Mouse (Mus musculus) MEL (cell line): ENCODE data around the gene Lmx1b. TPM values are rescaled to one million over a fixed set of nuclear protein-coding genes. Genes with fewer than 3 reads are reported as not detected.

ENCODE experiments used
- DNase-seq: peaks from one replicate; pipeline ENCODE4 v3.0.0; 2011; ENCODE audit warnings: low read depth, low spot score
- H3K27ac ChIP-seq: 2 replicates; pipeline ENCODE4 v1.5.1; 2012; ENCODE audit warnings: low read depth, mild to moderate bottlenecking, control low read depth, low read length, moderate library complexity; ENCODE audit not compliant: control insufficient read depth
- H3K27me3 ChIP-seq, 2 experiments: fragments of 150-350 bp in 1 of 2; sonication (generic) in 1 of 2; 2 replicates each; pipeline ENCODE4 v1.6.1; 2012; ENCODE audit warnings: low read length in 2 of 2, mild to moderate bottlenecking in 2 of 2, improper control_type of control experiment in 1 of 2, moderate library complexity in 1 of 2; ENCODE audit not compliant: insufficient read depth in 2 of 2, control insufficient read depth in 1 of 2
- H3K36me3 ChIP-seq, 2 experiments: 2 replicates each; pipeline ENCODE4 v1.6.1; 2012 to 2014; ENCODE audit warnings: low read length in 2 of 2, improper control_type of control experiment in 1 of 2, inconsistent platforms in 1 of 2, mild to moderate bottlenecking in 1 of 2; ENCODE audit not compliant: insufficient read depth in 2 of 2, control insufficient read depth in 1 of 2
- H3K4me1 ChIP-seq, 2 experiments: fragments of 150-350 bp in 1 of 2; sonication (generic) in 1 of 2; 2 replicates each; pipeline ENCODE4 v1.6.1; 2012; ENCODE audit warnings: low read length in 2 of 2, improper control_type of control experiment in 1 of 2, mild to moderate bottlenecking in 1 of 2; ENCODE audit not compliant: insufficient read depth in 2 of 2, control insufficient read depth in 1 of 2
- H3K4me3 ChIP-seq, 2 experiments: fragments of 150-350 bp in 1 of 2; sonication (generic) in 1 of 2; 2 replicates each; pipeline ENCODE4 v1.5.1; 2012; ENCODE audit warnings: low read depth in 2 of 2, low read length in 2 of 2, mild to moderate bottlenecking in 2 of 2, moderate library complexity in 2 of 2, control low read depth in 1 of 2, improper control_type of control experiment in 1 of 2; ENCODE audit not compliant: control insufficient read depth in 1 of 2, insufficient read depth in 1 of 2
- H3K79me2 ChIP-seq: 2 replicates; pipeline ENCODE4 v1.6.1; 2012; ENCODE audit warnings: mild to moderate bottlenecking, low read length, moderate library complexity; ENCODE audit not compliant: control insufficient read depth, poor library complexity, insufficient read depth
- H3K9ac ChIP-seq: 2 replicates; pipeline ENCODE4 v1.6.1; 2012; ENCODE audit warnings: low read depth, mild to moderate bottlenecking, control low read depth, low read length, moderate library complexity; ENCODE audit not compliant: control insufficient read depth, poor library complexity, severe bottlenecking
- H3K9me3 ChIP-seq: fragments of 150-350 bp; sonication (generic); replicated peaks from 2 replicates; pipeline ENCODE4 v1.6.1; 2012; ENCODE audit warnings: mild to moderate bottlenecking, low read length, improper control_type of control experiment, moderate library complexity; ENCODE audit not compliant: insufficient read depth
- BHLHE40 ChIP-seq: IDR thresholded peaks from 2 replicates; pipeline ENCODE4 v1.6.1; 2012; ENCODE audit warnings: low read depth, mild to moderate bottlenecking, inconsistent platforms, low read length, improper control_type of control experiment, borderline replicate concordance
- CHD1 ChIP-seq: IDR thresholded peaks from 2 replicates; pipeline ENCODE4 v1.6.1; 2012; ENCODE audit warnings: low read depth, mild to moderate bottlenecking, inconsistent platforms, low read length, improper control_type of control experiment
- CHD2 ChIP-seq: IDR thresholded peaks from 2 replicates; pipeline ENCODE4 v1.6.1; 2011; ENCODE audit warnings: low read length, improper control_type of control experiment
- CTCF ChIP-seq, 3 experiments: IDR thresholded peaks in 2 of 3; conservative IDR thresholded peaks in 1 of 3; 2 replicates each; pipeline ENCODE4 v1.5.1; 2011 to 2012; ENCODE audit warnings: low read length in 3 of 3, low read depth in 2 of 3, mild to moderate bottlenecking in 2 of 3, improper control_type of control experiment in 1 of 3, inconsistent platforms in 1 of 3, mixed read lengths in 1 of 3, moderate library complexity in 1 of 3; ENCODE audit not compliant: control insufficient read depth in 1 of 3, insufficient read depth in 1 of 3, poor library complexity in 1 of 3, severe bottlenecking in 1 of 3
- ELF1 ChIP-seq: IDR thresholded peaks from 2 replicates; pipeline ENCODE4 v1.6.1; 2014; ENCODE audit warnings: low read depth, mild to moderate bottlenecking, inconsistent platforms, low read length, improper control_type of control experiment, moderate library complexity
- EP300 ChIP-seq, 2 experiments: IDR thresholded peaks; 2 replicates each; pipeline ENCODE4 v1.6.1; 2011; ENCODE audit warnings: improper control_type of control experiment in 2 of 2, low read length in 2 of 2, low read depth in 1 of 2, mild to moderate bottlenecking in 1 of 2
- GABPA ChIP-seq: IDR thresholded peaks from 2 replicates; pipeline ENCODE4 v1.6.1; 2012; ENCODE audit warnings: low read depth, mild to moderate bottlenecking, inconsistent platforms, low read length, improper control_type of control experiment, moderate library complexity
- GATA1 ChIP-seq: IDR thresholded peaks from 2 replicates; pipeline ENCODE4 v1.6.1; 2011; ENCODE audit warnings: low read depth, low read length, improper control_type of control experiment
- HCFC1 ChIP-seq: IDR thresholded peaks from 2 replicates; pipeline ENCODE4 v1.6.1; 2012; ENCODE audit warnings: low read depth, mild to moderate bottlenecking, inconsistent platforms, low read length, improper control_type of control experiment, moderate library complexity
- JUND ChIP-seq: IDR thresholded peaks from 2 replicates; pipeline ENCODE4 v1.6.1; 2011; ENCODE audit warnings: low read depth, mild to moderate bottlenecking, improper control_type of control experiment, low read length
- MAFK ChIP-seq: IDR thresholded peaks from 2 replicates; pipeline ENCODE4 v1.6.1; 2011; ENCODE audit warnings: low read depth, mild to moderate bottlenecking, low read length, improper control_type of control experiment, borderline replicate concordance
- MAX ChIP-seq: IDR thresholded peaks from 2 replicates; pipeline ENCODE4 v1.6.1; 2011; ENCODE audit warnings: low read length, improper control_type of control experiment
- MAZ ChIP-seq: IDR thresholded peaks from 2 replicates; pipeline ENCODE4 v1.6.1; 2012; ENCODE audit warnings: low read depth, mild to moderate bottlenecking, inconsistent platforms, low read length, improper control_type of control experiment
- MXI1 ChIP-seq: IDR thresholded peaks from 2 replicates; pipeline ENCODE4 v1.6.1; 2011; ENCODE audit warnings: mild to moderate bottlenecking, low read depth, low read length, improper control_type of control experiment
- MYC ChIP-seq: IDR thresholded peaks from 2 replicates; pipeline ENCODE4 v1.6.1; 2011; ENCODE audit warnings: low read depth, mild to moderate bottlenecking, low read length, improper control_type of control experiment, moderate library complexity
- NRF1 ChIP-seq: IDR thresholded peaks from 2 replicates; pipeline ENCODE4 v1.6.1; 2014; ENCODE audit warnings: low read depth, mild to moderate bottlenecking, inconsistent platforms, low read length, improper control_type of control experiment, moderate library complexity; ENCODE audit not compliant: poor library complexity, insufficient read depth, severe bottlenecking
- POLR2A ChIP-seq, 2 experiments: IDR thresholded peaks; 2 replicates each; pipeline ENCODE4 v1.6.1; 2011 to 2012; ENCODE audit warnings: low read length in 2 of 2, mild to moderate bottlenecking in 2 of 2, control low read depth in 1 of 2, improper control_type of control experiment in 1 of 2, low read depth in 1 of 2, moderate library complexity in 1 of 2; ENCODE audit not compliant: control insufficient read depth in 1 of 2, insufficient read depth in 1 of 2, poor library complexity in 1 of 2
- POLR2AphosphoS5 ChIP-seq: IDR thresholded peaks from 2 replicates; pipeline ENCODE4 v1.6.1; 2012; ENCODE audit warnings: low read depth, borderline replicate concordance, mild to moderate bottlenecking, inconsistent platforms, low read length, moderate library complexity, mixed read lengths
- SIN3A ChIP-seq: IDR thresholded peaks from 2 replicates; pipeline ENCODE4 v1.6.1; 2012; ENCODE audit warnings: low read length, improper control_type of control experiment, inconsistent platforms
- TAL1 ChIP-seq: IDR thresholded peaks from 2 replicates; pipeline ENCODE4 v1.6.1; 2012; ENCODE audit warnings: mild to moderate bottlenecking, inconsistent platforms, low read length, moderate library complexity, mixed read lengths
- USF1 ChIP-seq: IDR thresholded peaks from 2 replicates; pipeline ENCODE4 v1.6.1; 2014; ENCODE audit warnings: low read depth, mild to moderate bottlenecking, inconsistent platforms, low read length, improper control_type of control experiment, moderate library complexity
- ZC3H11A ChIP-seq: IDR thresholded peaks from 2 replicates; pipeline ENCODE4 v1.6.1; 2012; ENCODE audit warnings: low read depth, mild to moderate bottlenecking, inconsistent platforms, low read length, improper control_type of control experiment
- ZKSCAN1 ChIP-seq: IDR thresholded peaks from 2 replicates; pipeline ENCODE4 v1.6.1; 2012; ENCODE audit warnings: low read depth, mild to moderate bottlenecking, inconsistent platforms, low read length, improper control_type of control experiment, moderate library complexity
- ZMIZ1 ChIP-seq: IDR thresholded peaks from 2 replicates; pipeline ENCODE4 v1.6.1; 2012; ENCODE audit warnings: low read depth, mild to moderate bottlenecking, inconsistent platforms, low read length, improper control_type of control experiment, moderate library complexity
- ZNF384 ChIP-seq: IDR thresholded peaks from 2 replicates; pipeline ENCODE4 v1.6.1; 2012; ENCODE audit warnings: low read depth, mild to moderate bottlenecking, inconsistent platforms, low read length, improper control_type of control experiment
- polyA plus RNA-seq, 2 experiments: library from polyadenylated mRNA; stranded (reverse) in 1 of 2; unstranded in 1 of 2; fragments of >175 nt in 1 of 2; fragments of >200 nt in 1 of 2; gene quantifications; 2 replicates each; pipeline versions ENCODE4 v1.2.1 to v1.2.4; 2012; ENCODE audit warnings: low replicate concordance in 2 of 2, low read depth in 1 of 2; ENCODE audit not compliant: insufficient read length in 2 of 2, insufficient read depth in 1 of 2, missing spikeins in 1 of 2
- total RNA-seq: library from RNA; depleted of rRNA; stranded (reverse); fragments of 300-350 nt; gene quantifications from 2 replicates; pipeline ENCODE4 v1.2.3, GENCODE M21; 2012

Lmx1b gene
- total and polyA plus RNA-seq, 3 experiments = not detected

DNA sequence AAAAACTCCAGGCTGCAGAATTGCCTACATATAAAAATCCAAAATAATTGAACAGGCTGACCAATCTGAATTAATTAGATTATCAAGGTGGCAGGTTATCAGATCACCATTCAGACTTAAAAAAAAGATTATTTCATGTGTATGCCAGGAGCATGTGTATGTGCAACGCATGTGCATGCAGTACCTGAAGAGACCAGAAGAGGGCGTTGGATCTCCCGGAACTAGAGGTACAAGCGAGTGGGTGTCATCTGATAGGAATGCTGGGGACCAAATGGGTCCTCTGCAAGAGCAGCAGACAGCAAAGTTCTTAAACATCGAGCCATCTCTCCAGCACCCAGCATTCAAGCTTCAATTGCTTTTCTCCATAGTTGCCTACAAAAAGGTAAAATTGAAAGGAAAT is 87.6 kb downstream of the Lmx1b start:
- no peaks in the 10 kb centered on the region for H3K9me3 ChIP-seq
- no peak overlapping the region for H3K9ac ChIP-seq
- H3K79me2 ChIP-seq = no peaks in the 10 kb centered on the region
- no peak overlapping the region for H3K4me3 ChIP-seq
- no peaks in the 10 kb centered on the region for H3K36me3 ChIP-seq
- no peaks in the 10 kb centered on the region for H3K4me1 ChIP-seq
- no peak overlapping the region for H3K27ac ChIP-seq
- peak; percentile 39 to 66 (median 44); a peak in 5 of 6 replicates for TF ChIP-seq CTCF (IDR thresholded peaks at IDR 0.05 in 2 of 3, conservative IDR thresholded peaks at IDR 0.05 in 1 of 3; ENCODE audit: control insufficient read depth in 1 of 3, insufficient read depth in 1 of 3, low read depth in 2 of 3, low read length in 3 of 3, poor library complexity in 1 of 3, severe bottlenecking in 1 of 3)
- no peak for TF ChIP-seq SIN3A
- TF ChIP-seq MAX = no peak
- TF ChIP-seq ELF1 = no peak
- TF ChIP-seq HCFC1 = no peak
- TF ChIP-seq, all 39 proteins: peak for 1
- peaks cover 0 to 3% of the 10 kb centered on the region in 2 experiments; a peak in 1 of 4 replicates for H3K27me3 ChIP-seq
- peak; percentile 34 for DNase-seq

- DNase-seq = no peak
Measured at GRCm38 (mm10) chr2:33547595-33547994, 92.7 kb downstream of the Lmx1b start.

DNA sequence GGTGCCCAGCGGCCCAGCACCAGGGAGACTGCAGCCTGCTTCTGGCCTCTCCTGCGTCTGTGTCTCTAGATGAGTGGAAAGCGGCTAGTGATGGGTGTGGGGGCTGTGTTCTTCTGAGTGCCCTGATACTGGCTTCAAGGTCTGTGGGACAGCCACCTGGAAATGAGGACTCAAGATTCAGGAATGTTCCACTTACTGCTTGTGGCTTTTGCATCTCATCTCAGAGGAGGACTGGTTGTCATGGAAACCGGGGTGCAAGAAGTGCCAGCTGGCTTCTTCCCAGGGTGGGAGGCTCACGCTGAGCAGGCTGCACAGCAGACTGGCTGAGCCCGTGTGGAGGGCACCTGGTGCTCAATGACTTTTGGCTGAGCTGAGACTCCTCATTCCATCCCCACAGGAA is 93.4 kb downstream of the Lmx1b start:
- no peak for TF ChIP-seq MAX
- no peak for TF ChIP-seq MYC
- TF ChIP-seq SIN3A = no peak
- no peak for TF ChIP-seq BHLHE40
- no peak for TF ChIP-seq GABPA
- no peak for TF ChIP-seq HCFC1
- TF ChIP-seq POLR2A (IDR thresholded peaks at IDR 0.05; ENCODE audit: control insufficient read depth in 1 of 2, insufficient read depth in 1 of 2, low read depth in 1 of 2, low read length in 2 of 2, poor library complexity in 1 of 2) = no peak
- TF ChIP-seq ZKSCAN1 = no peak
- TF ChIP-seq TAL1 = no peak
- no peak for TF ChIP-seq MAFK
- TF ChIP-seq NRF1 = no peak
- no peak for TF ChIP-seq ELF1
- H3K4me3 ChIP-seq = no peak overlapping the region
- H3K79me2 ChIP-seq = no peaks in the 10 kb centered on the region
- no peaks in the 10 kb centered on the region for H3K9me3 ChIP-seq
- DNase-seq = no peak
- no peaks in the 10 kb centered on the region for H3K4me1 ChIP-seq
- H3K27me3 ChIP-seq = peaks cover 0 to 4% of the 10 kb centered on the region in 2 experiments; a peak in 2 of 4 replicates
- H3K36me3 ChIP-seq = no peaks in the 10 kb centered on the region
- no peak overlapping the region for H3K27ac ChIP-seq
- no peak overlapping the region for H3K9ac ChIP-seq

More at GRCm38 (mm10) chr2:33547595-33547994, 92.7 kb downstream of the Lmx1b start:
- no peak overlapping the region for H3K27ac ChIP-seq
- no peaks in the 10 kb centered on the region for H3K79me2 ChIP-seq
- no peak overlapping the region for H3K4me3 ChIP-seq
- no peaks in the 10 kb centered on the region for H3K36me3 ChIP-seq
- TF ChIP-seq MAX = no peak
- no peak for TF ChIP-seq ZKSCAN1
- TF ChIP-seq ZMIZ1 = no peak
- no peak for TF ChIP-seq SIN3A
- TF ChIP-seq EP300 (IDR thresholded peaks at IDR 0.05; ENCODE audit: low read depth in 1 of 2, low read length in 2 of 2) = no peak
- no peak for TF ChIP-seq GABPA
- TF ChIP-seq CHD1 = no peak
- no peak for TF ChIP-seq JUND
- TF ChIP-seq POLR2A (IDR thresholded peaks at IDR 0.05; ENCODE audit: control insufficient read depth in 1 of 2, insufficient read depth in 1 of 2, low read depth in 1 of 2, low read length in 2 of 2, poor library complexity in 1 of 2) = no peak
- no peak for TF ChIP-seq ZC3H11A
- TF ChIP-seq USF1 = no peak
- TF ChIP-seq ZNF384 = no peak
- no peak for TF ChIP-seq MYC
- TF ChIP-seq CHD2 = no peak
- no peak for TF ChIP-seq NRF1
- TF ChIP-seq MAZ = no peak
- no peak for TF ChIP-seq GATA1
- no peak for TF ChIP-seq MXI1
- TF ChIP-seq ELF1 = no peak
- no peak for TF ChIP-seq POLR2AphosphoS5
- no peaks in the 10 kb centered on the region for H3K4me1 ChIP-seq
- H3K9me3 ChIP-seq = no peaks in the 10 kb centered on the region
- peaks cover 0 to 3% of the 10 kb centered on the region in 2 experiments; a peak in 1 of 4 replicates for H3K27me3 ChIP-seq
- no peak overlapping the region for H3K9ac ChIP-seq
